Mouse (Mus musculus) liver, embryonic 12.5 days (tissue): Measurements from ENCODE around the gene Pkd1l1. TPM values are rescaled to one million over a fixed set of nuclear protein-coding genes. Genes with fewer than 3 reads are reported as not detected.

Experiments used
- ATAC-seq: fragments of 200-750 bp; cut with Nextera tagmentation; 2 replicates; pipeline ENCODE4 v1.8.0; 2017; ENCODE audit warnings: moderate number of reproducible peaks, mild to moderate bottlenecking, moderate library complexity
- H3K27ac ChIP-seq: fragments of 300-500 bp; sonication (generic); 2 replicates; pipeline ENCODE4 v1.5.1; 2016; ENCODE audit warnings: mild to moderate bottlenecking
- H3K27me3 ChIP-seq: fragments of 300-500 bp; sonication (generic); replicated peaks from 2 replicates; pipeline ENCODE4 v1.6.1; 2016; ENCODE audit warnings: mild to moderate bottlenecking, moderate library complexity
- H3K36me3 ChIP-seq: fragments of 300-500 bp; sonication (generic); 2 replicates; pipeline ENCODE4 v1.6.1; 2016; ENCODE audit warnings: mild to moderate bottlenecking, moderate library complexity
- H3K4me1 ChIP-seq: fragments of 300-500 bp; sonication (generic); 2 replicates; pipeline ENCODE4 v1.6.1; 2016
- H3K4me2 ChIP-seq: fragments of 300-500 bp; sonication (generic); 2 replicates; pipeline ENCODE4 v1.6.1; 2016; ENCODE audit warnings: mild to moderate bottlenecking, moderate library complexity
- H3K4me3 ChIP-seq: fragments of 300-500 bp; sonication (generic); 2 replicates; pipeline ENCODE4 v1.5.1; 2016; ENCODE audit warnings: mild to moderate bottlenecking, moderate library complexity
- H3K9ac ChIP-seq: fragments of 300-500 bp; sonication (generic); 2 replicates; pipeline ENCODE4 v1.6.1; 2016; ENCODE audit warnings: mild to moderate bottlenecking, moderate library complexity
- H3K9me3 ChIP-seq: fragments of 300-500 bp; sonication (generic); replicated peaks from 2 replicates; pipeline ENCODE4 v1.6.1; 2016; ENCODE audit warnings: mild to moderate bottlenecking, moderate library complexity
- WGBS: fragments of 180-500 bp; shearing (Covaris S2); methylation state at CpG from one replicate; pipeline ENCODE4 v1.1.7; 2016; ENCODE audit not compliant: insufficient replicate concordance; 5-methylcytosine and 5-hydroxymethylcytosine counted together
- polyA plus RNA-seq: library from polyadenylated mRNA; unstranded; fragments of >200 nt; fragmentation: Nextera tagmentation; extraction: Ambion mirVana; gene quantifications from 2 replicates; pipeline ENCODE4 v1.2.1, GENCODE M21; 2016

The Pkd1l1 gene
- polyA plus RNA-seq, 1 experiment from 2014 or later = 0.06 TPM

- WGBS = 70% methylated on average over 8 of the region's 8 CpGs
These were observed 56.9 kb downstream of the Pkd1l1 start for GRCm38 (mm10) chr11:8916081-8916671.

GRCm38 (mm10) chr11:8882793-8883192 lies 90.3 kb downstream of the Pkd1l1 start:
- WGBS = 80% methylated on average over 4 of the region's 4 CpGs
- ATAC-seq = no peak

More at GRCm38 (mm10) chr11:8916081-8916671, 56.9 kb downstream of the Pkd1l1 start:
- Histone ChIP-seq H3K9me3 (no peaks in the 10 kb centered on the region), H3K27me3 (no peaks in the 10 kb centered on the region), H3K4me1 (no peaks in the 10 kb centered on the region), H3K4me3 (no peak overlapping the region), H3K9ac (no peak overlapping the region), H3K36me3 (no peaks in the 10 kb centered on the region), H3K27ac (no peak overlapping the region), H3K4me2 (no peak overlapping the region)
- ATAC-seq = no peak

GRCm38 (mm10) chr11:8881521-8881920 lies 91.5 kb downstream of the Pkd1l1 start:
- Histone ChIP-seq H3K9me3 (no peaks in the 10 kb centered on the region), H3K4me3 (no peak overlapping the region), H3K27ac (no peak overlapping the region), H3K4me1 (no peaks in the 10 kb centered on the region), H3K36me3 (no peaks in the 10 kb centered on the region), H3K9ac (no peak overlapping the region), H3K27me3 (no peaks in the 10 kb centered on the region), H3K4me2 (no peak overlapping the region)
- WGBS = 47% methylated on average over 2 of the region's 2 CpGs
- ATAC-seq = no peak

More at GRCm38 (mm10) chr11:8882793-8883192, 90.3 kb downstream of the Pkd1l1 start:
- H3K27me3 ChIP-seq = no peaks in the 10 kb centered on the region
- no peaks in the 10 kb centered on the region for H3K4me1 ChIP-seq
- H3K9me3 ChIP-seq = no peaks in the 10 kb centered on the region
- H3K4me3 ChIP-seq = no peak overlapping the region
- H3K4me2 ChIP-seq = no peak overlapping the region
- H3K9ac ChIP-seq = no peak overlapping the region
- no peaks in the 10 kb centered on the region for H3K36me3 ChIP-seq
- H3K27ac ChIP-seq = no peak overlapping the region

- WGBS = 68% methylated on average over 5 of the region's 5 CpGs
- H3K4me3 ChIP-seq = no peak overlapping the region
- H3K27ac ChIP-seq = no peak overlapping the region
- H3K36me3 ChIP-seq = no peaks in the 10 kb centered on the region
- H3K4me2 ChIP-seq = no peak overlapping the region
- no peaks in the 10 kb centered on the region for H3K27me3 ChIP-seq
- ATAC-seq = no peak
- H3K9me3 ChIP-seq = no peaks in the 10 kb centered on the region
- H3K9ac ChIP-seq = no peak overlapping the region
- no peaks in the 10 kb centered on the region for H3K4me1 ChIP-seq
These were observed 103.0 kb downstream of the Pkd1l1 start for GRCm38 (mm10) chr11:8870115-8870514.

- ATAC-seq = no peak
- Histone ChIP-seq H3K4me2 (no peak overlapping the region), H3K9ac (no peak overlapping the region), H3K27me3 (no peaks in the 10 kb centered on the region; the same call in 1 of the 2 replicates), H3K4me1 (no peaks in the 10 kb centered on the region), H3K9me3 (no peaks in the 10 kb centered on the region), H3K27ac (no peak overlapping the region), H3K4me3 (no peak overlapping the region), H3K36me3 (no peaks in the 10 kb centered on the region)
- WGBS = 74% methylated on average over 7 of the region's 7 CpGs
These were observed 107.0 kb downstream of the Pkd1l1 start for GRCm38 (mm10) chr11:8866021-8866420.

GRCm38 (mm10) chr11:8863955-8864675 lies 109.0 kb downstream of the Pkd1l1 start:
- Histone ChIP-seq H3K4me1 (no peaks in the 10 kb centered on the region), H3K27ac (no peak overlapping the region), H3K36me3 (no peaks in the 10 kb centered on the region), H3K27me3 (no peaks in the 10 kb centered on the region; the same call in 1 of the 2 replicates), H3K4me3 (no peak overlapping the region), H3K9ac (no peak overlapping the region), H3K9me3 (no peaks in the 10 kb centered on the region), H3K4me2 (no peak overlapping the region)
- 59% methylated on average over 8 of the region's 8 CpGs for WGBS
- ATAC-seq = no peak

GRCm38 (mm10) chr11:8862426-8862825 lies 110.6 kb downstream of the Pkd1l1 start:
- ATAC-seq = no peak
- no peak overlapping the region for H3K27ac ChIP-seq
- no peak overlapping the region for H3K4me3 ChIP-seq
- no peaks in the 10 kb centered on the region for H3K4me1 ChIP-seq
- WGBS = 72% methylated on average over 4 of the region's 4 CpGs
- H3K4me2 ChIP-seq = no peak overlapping the region
- no peaks in the 10 kb centered on the region; the same call in 1 of the 2 replicates for H3K27me3 ChIP-seq
- H3K9ac ChIP-seq = no peak overlapping the region
- H3K36me3 ChIP-seq = no peaks in the 10 kb centered on the region
- no peaks in the 10 kb centered on the region for H3K9me3 ChIP-seq

- Histone ChIP-seq H3K36me3 (no peaks in the 10 kb centered on the region), H3K27me3 (no peaks in the 10 kb centered on the region; the same call in 1 of the 2 replicates), H3K27ac (no peak overlapping the region), H3K4me2 (no peak overlapping the region), H3K4me3 (no peak overlapping the region), H3K9ac (no peak overlapping the region), H3K9me3 (no peaks in the 10 kb centered on the region), H3K4me1 (no peaks in the 10 kb centered on the region)
- 67% methylated on average over 4 of the region's 4 CpGs for WGBS
- ATAC-seq = no peak
These were observed 111.1 kb downstream of the Pkd1l1 start for GRCm38 (mm10) chr11:8861978-8862377.

- H3K36me3 ChIP-seq = no peaks in the 10 kb centered on the region
- H3K4me3 ChIP-seq = no peak overlapping the region
- WGBS = 19% methylated on average over 3 of the region's 3 CpGs
- H3K9me3 ChIP-seq = no peaks in the 10 kb centered on the region
- H3K27me3 ChIP-seq = no peaks in the 10 kb centered on the region; the same call in 1 of the 2 replicates
- no peak overlapping the region for H3K4me2 ChIP-seq
- ATAC-seq = no peak
- no peak overlapping the region for H3K9ac ChIP-seq
- H3K27ac ChIP-seq = no peak overlapping the region
- H3K4me1 ChIP-seq = no peaks in the 10 kb centered on the region
These were observed 112.2 kb downstream of the Pkd1l1 start for GRCm38 (mm10) chr11:8860878-8861277.

GRCm38 (mm10) chr11:8859868-8860267 lies 113.2 kb downstream of the Pkd1l1 start:
- 12% methylated on average over 5 of the region's 5 CpGs for WGBS
- Histone ChIP-seq H3K36me3 (no peaks in the 10 kb centered on the region), H3K4me1 (no peaks in the 10 kb centered on the region)

GRCm38 (mm10) chr11:8859041-8859440 lies 114.0 kb downstream of the Pkd1l1 start:
- no peaks in the 10 kb centered on the region for H3K36me3 ChIP-seq
- no peak overlapping the region for H3K4me3 ChIP-seq
- H3K4me1 ChIP-seq = no peaks in the 10 kb centered on the region
- no peak for ATAC-seq
- no peaks in the 10 kb centered on the region for H3K9me3 ChIP-seq
- no peak overlapping the region for H3K27ac ChIP-seq
- 53% methylated on average over 3 of the region's 3 CpGs for WGBS
- H3K4me2 ChIP-seq = no peak overlapping the region
- no peaks in the 10 kb centered on the region for H3K27me3 ChIP-seq
- no peak overlapping the region for H3K9ac ChIP-seq

More at GRCm38 (mm10) chr11:8859868-8860267, 113.2 kb downstream of the Pkd1l1 start:
- Histone ChIP-seq H3K9me3 (no peaks in the 10 kb centered on the region), H3K4me2 (no peak overlapping the region), H3K27me3 (no peaks in the 10 kb centered on the region; the same call in 1 of the 2 replicates), H3K9ac (no peak overlapping the region), H3K27ac (no peak overlapping the region), H3K4me3 (no peak overlapping the region)
- ATAC-seq = no peak

GRCm38 (mm10) chr11:8856125-8856524 lies 116.9 kb downstream of the Pkd1l1 start:
- H3K36me3 ChIP-seq = no peaks in the 10 kb centered on the region
- H3K4me1 ChIP-seq = no peaks in the 10 kb centered on the region
- H3K4me3 ChIP-seq = no peak overlapping the region
- H3K9ac ChIP-seq = no peak overlapping the region
- ATAC-seq = no peak
- no peak overlapping the region for H3K27ac ChIP-seq
- no peak overlapping the region for H3K4me2 ChIP-seq
- H3K27me3 ChIP-seq = no peaks in the 10 kb centered on the region
- 40% methylated on average over 5 of the region's 5 CpGs for WGBS
- no peaks in the 10 kb centered on the region for H3K9me3 ChIP-seq
